Mouse (Mus musculus) MEL (cell line): Measurements from ENCODE around the gene Tenm3.

Experiments
- CHD2 ChIP-seq: IDR thresholded peaks from 2 replicates; pipeline ENCODE4 v1.6.1; 2011; ENCODE audit warnings: low read length, improper control_type of control experiment
- POLR2AphosphoS2 ChIP-seq: IDR thresholded peaks from 2 replicates; pipeline ENCODE4 v1.6.1; 2011; ENCODE audit warnings: low read length, improper control_type of control experiment
- SIN3A ChIP-seq: IDR thresholded peaks from 2 replicates; pipeline ENCODE4 v1.6.1; 2012; ENCODE audit warnings: low read length, improper control_type of control experiment, inconsistent platforms
- ZC3H11A ChIP-seq: IDR thresholded peaks from 2 replicates; pipeline ENCODE4 v1.6.1; 2012; ENCODE audit warnings: low read depth, mild to moderate bottlenecking, inconsistent platforms, low read length, improper control_type of control experiment

- TF ChIP-seq ZC3H11A (no peak), POLR2AphosphoS2 (no peak), SIN3A (no peak), CHD2 (no peak)
Measured at GRCm38 (mm10) chr8:48319674-48320073, 524.1 kb downstream of the Tenm3 start.
